Mouse (Mus musculus) liver, postnatal 0 days (tissue): ENCODE results near the gene Nr4a1.

Experiments used
- CTCF ChIP-seq: sonication (generic); IDR thresholded peaks from 2 replicates; pipeline ENCODE4 v1.5.1; 2016; ENCODE audit warnings: antibody characterized with exemption, low read depth
- EP300 ChIP-seq: IDR thresholded peaks from 2 replicates; pipeline ENCODE4 v1.6.1; 2016; ENCODE audit warnings: antibody characterized with exemption, low read depth, mild to moderate bottlenecking

- TF ChIP-seq CTCF (no peak), EP300 (no peak)
These were observed 1.9 kb downstream of the Nr4a1 start for GRCm38 (mm10) chr15:101255842-101256462.
